ENCODE assay signal across 8 mouse cellular contexts in genomic region chr9:84253022-84253991, GRCm38 (mm10).
A peak's percentile ranks its signal among the peaks of the same experiment; 100 is the strongest.
DNase-seq lines count a peak whose midpoint lies in the region; ATAC-seq and TF ChIP-seq lines count a peak whose summit lies in the region.

No protein-coding gene starts in this region.

- H3K27me3 ChIP-seq in MEL (ENCODE audit: control insufficient read depth in 1 of 2, insufficient read depth in 2 of 2, low read length in 2 of 2), result no peaks in the 10 kb centered on the region
- H3K27me3 ChIP-seq in lung, postnatal 0 days (replicated peaks; ENCODE audit: insufficient read depth, low read length), result no peaks in the 10 kb centered on the region

- H3K9ac ChIP-seq in MEL (ENCODE audit: control insufficient read depth, low read depth, low read length, poor library complexity, severe bottlenecking), result no peak overlapping the region
- H3K9ac ChIP-seq in lung, postnatal 0 days (replicated peaks; ENCODE audit: low read depth), result no peak overlapping the region

- peak; percentile 85 for ATAC-seq in granulocyte monocyte progenitor cell, adult 5-6 weeks (replicated peaks; ENCODE audit: poor library complexity, severe bottlenecking)
- no peak; the same call in 1 of the 2 replicates for ATAC-seq in lung, postnatal 0 days
- no peak for ATAC-seq in erythroblast, adult 5-6 weeks (replicated peaks; ENCODE audit: low FRiP score, poor library complexity, severe bottlenecking)

- no peaks in the 10 kb centered on the region for H3K79me2 ChIP-seq in MEL (ENCODE audit: control insufficient read depth, insufficient read depth, low read length, poor library complexity)

- peak; percentile 16 for TF ChIP-seq RAD21 in MEL (IDR thresholded peaks at IDR 0.05; ENCODE audit: low read depth, low read length)

- no peak for TF ChIP-seq EP300 in MEL (IDR thresholded peaks at IDR 0.05; ENCODE audit: low read depth in 1 of 2, low read length in 2 of 2)
- no peak for TF ChIP-seq EP300 in lung, postnatal 0 days (IDR thresholded peaks at IDR 0.05)

- no peak for TF ChIP-seq POLR2A in MEL (IDR thresholded peaks at IDR 0.05; ENCODE audit: control insufficient read depth in 1 of 2, insufficient read depth in 1 of 2, low read depth in 1 of 2, low read length in 2 of 2, poor library complexity in 1 of 2)

- H3K4me2 ChIP-seq in lung, postnatal 0 days (replicated peaks; ENCODE audit: low read depth, low read length), result no peak overlapping the region

- DNase-seq in CD4-positive helper T cell, adult 2 months (ENCODE audit: low read depth, low spot score), result peak; percentile 14
- peak; percentile 12 for DNase-seq in MEL (ENCODE audit: low read depth, low spot score)
- DNase-seq in cerebellum, postnatal 14 days, result peak; percentile 47 to 51
- peak; percentile 29 to 78 for DNase-seq in kidney, postnatal 36 days
- DNase-seq in lung, postnatal 0 days (ENCODE audit: low spot score), result peak; percentile 38
- DNase-seq in retina, embryonic 14.5 days (ENCODE audit: low spot score), result peak; percentile 73

- no peak overlapping the region for H3K27ac ChIP-seq in MEL (ENCODE audit: control insufficient read depth, low read depth, low read length)
- no peak overlapping the region for H3K27ac ChIP-seq in lung, postnatal 0 days (ENCODE audit: low read length)

- H3K4me1 ChIP-seq in MEL (ENCODE audit: control insufficient read depth in 1 of 2, insufficient read depth in 2 of 2, low read length in 2 of 2), result no peaks in the 10 kb centered on the region
- no peaks in the 10 kb centered on the region for H3K4me1 ChIP-seq in lung, postnatal 0 days (ENCODE audit: insufficient read depth, low read depth, low read length)

- 23% methylated on average over 7 of the region's 7 CpGs for WGBS in lung, postnatal 0 days

- H3K4me3 ChIP-seq in MEL (ENCODE audit: control insufficient read depth in 1 of 2, insufficient read depth in 1 of 2, low read depth in 2 of 2, low read length in 2 of 2), result no peak overlapping the region
- no peak overlapping the region for H3K4me3 ChIP-seq in lung, postnatal 0 days (ENCODE audit: low read depth, low read length)

- H3K36me3 ChIP-seq in MEL (ENCODE audit: control insufficient read depth in 1 of 2, insufficient read depth in 2 of 2, low read length in 2 of 2), result no peaks in the 10 kb centered on the region
- no peaks in the 10 kb centered on the region for H3K36me3 ChIP-seq in lung, postnatal 0 days (ENCODE audit: insufficient read depth, low read length)

- TF ChIP-seq CTCF in MEL (IDR thresholded peaks at IDR 0.05 in 2 of 3, conservative IDR thresholded peaks at IDR 0.05 in 1 of 3; ENCODE audit: control insufficient read depth in 1 of 3, insufficient read depth in 1 of 3, low read depth in 2 of 3, low read length in 3 of 3, poor library complexity in 1 of 3, severe bottlenecking in 1 of 3), result peak in 2 of 3 experiments; percentile 26 to 49; a peak in 4 of 6 replicates
- peak; percentile 79 for TF ChIP-seq CTCF in lung, postnatal 0 days (IDR thresholded peaks at IDR 0.05)

- H3K9me3 ChIP-seq in MEL (replicated peaks; ENCODE audit: insufficient read depth, low read length), result no peaks in the 10 kb centered on the region
- no peaks in the 10 kb centered on the region for H3K9me3 ChIP-seq in lung, postnatal 0 days (ENCODE audit: low read length)

TF ChIP-seq in MEL, 35 proteins besides CTCF, POLR2A, EP300 and RAD21:
- TF ChIP-seq HCFC1 (IDR thresholded peaks at IDR 0.05; ENCODE audit: low read depth, low read length), result no peak
- TF ChIP-seq SMC3 (IDR thresholded peaks at IDR 0.05; ENCODE audit: low read depth, low read length), result peak; percentile 44
- TF ChIP-seq ZKSCAN1 (IDR thresholded peaks at IDR 0.05; ENCODE audit: low read depth, low read length), result no peak
- no peak for TF ChIP-seq ETS1 (IDR thresholded peaks at IDR 0.05; ENCODE audit: low read depth, low read length)

Comparison
In these comparisons a context has a peak if more than half of its experiments do, and no peak if none do; other contexts are left out.
1. DNase-seq: peak in every context shown above with its lines; median percentile 73 in retina, embryonic 14.5 days; 54 in kidney, postnatal 36 days; 49 in cerebellum, postnatal 14 days; 38 in lung, postnatal 0 days; 14 in CD4-positive helper T cell, adult 2 months; 12 in MEL.